Mouse (Mus musculus) midbrain, embryonic 16.5 days (tissue): Measurements from ENCODE around the gene Gm47996. TPM values are rescaled to one million over a fixed set of nuclear protein-coding genes. Genes with fewer than 3 reads are reported as not detected.
"Not testable (repeated sequence)": the region's sequence is repeated elsewhere in the genome, so short reads cannot be mapped to it uniquely, and the experiment has no call there.

Source experiments
- ATAC-seq: fragments of 200-750 bp; cut with Nextera tagmentation; 2 replicates; pipeline ENCODE4 v1.8.0; 2017; ENCODE audit warnings: moderate TSS enrichment
- H3K27ac ChIP-seq: fragments of 300-500 bp; sonication (generic); 2 replicates; pipeline ENCODE4 v1.5.1; 2014; ENCODE audit warnings: mild to moderate bottlenecking, low read length, mixed read lengths
- H3K27me3 ChIP-seq: fragments of 300-500 bp; sonication (generic); 2 replicates; pipeline ENCODE4 v1.6.1; 2014; ENCODE audit warnings: low read depth, low read length, mixed read lengths; ENCODE audit not compliant: control insufficient read depth, insufficient read depth
- H3K36me3 ChIP-seq: fragments of 300-500 bp; sonication (generic); 2 replicates; pipeline ENCODE4 v1.6.1; 2014; ENCODE audit warnings: mild to moderate bottlenecking, low read length, moderate library complexity, mixed read lengths; ENCODE audit not compliant: control insufficient read depth, insufficient read depth
- H3K4me1 ChIP-seq: fragments of 300-500 bp; sonication (generic); 2 replicates; pipeline ENCODE4 v1.6.1; 2014; ENCODE audit warnings: mild to moderate bottlenecking, low read length, mixed read lengths; ENCODE audit not compliant: control insufficient read depth, insufficient read depth
- H3K4me2 ChIP-seq: fragments of 300-500 bp; sonication (generic); 2 replicates; pipeline ENCODE4 v1.6.1; 2014; ENCODE audit warnings: mild to moderate bottlenecking, low read length, mixed read lengths
- H3K4me3 ChIP-seq: fragments of 300-500 bp; sonication (generic); 2 replicates; pipeline ENCODE4 v1.5.1; 2014; ENCODE audit warnings: low read depth, mild to moderate bottlenecking, low read length, moderate library complexity, mixed read lengths
- H3K9ac ChIP-seq: fragments of 300-500 bp; sonication (generic); 2 replicates; pipeline ENCODE4 v1.6.1; 2014; ENCODE audit warnings: low read depth, low read length, mixed read lengths
- H3K9me3 ChIP-seq: fragments of 300-500 bp; sonication (generic); replicated peaks from 2 replicates; pipeline ENCODE4 v1.6.1; 2014; ENCODE audit warnings: mild to moderate bottlenecking, low read length, mixed read lengths; ENCODE audit not compliant: control insufficient read depth, poor library complexity, severe bottlenecking
- WGBS: fragments of 180-500 bp; shearing (Covaris S2); extraction: QIAGEN DNeasy Blood & Tissue Kit; methylation state at CpG from one replicate; pipeline ENCODE4 v1.1.7; 2014; 5-methylcytosine and 5-hydroxymethylcytosine counted together
- polyA plus RNA-seq: library from polyadenylated mRNA; unstranded; fragments of >200 nt; fragmentation: Nextera tagmentation; extraction: Ambion mirVana; gene quantifications from 2 replicates; pipeline ENCODE4 v1.2.1, GENCODE M21; 2015

Gene Gm47996
- polyA plus RNA-seq, 1 experiment from 2014 or later, result not detected

GRCm38 (mm10) chr1:151180167-151180566 is 29.8 kb upstream of the Gm47996 start:
- WGBS, result 65% methylated on average over 2 of the region's 2 CpGs
- Histone ChIP-seq H3K4me2 (no peak overlapping the region), H3K27me3 (no peaks in the 10 kb centered on the region), H3K9ac (no peak overlapping the region), H3K4me3 (no peak overlapping the region), H3K9me3 (no peaks in the 10 kb centered on the region), H3K4me1 (peaks cover 7% of the 10 kb centered on the region), H3K27ac (no peak overlapping the region), H3K36me3 (no peaks in the 10 kb centered on the region)
- ATAC-seq, result no peak

GRCm38 (mm10) chr1:151182266-151182665 is 27.7 kb upstream of the Gm47996 start, which contains the start of gene Gm47985:
Gene Gm47985, plus strand, starts transcription at chr1:151182537.
- WGBS, result no CpG with 5 or more reads among the region's 7 CpGs
- H3K4me2 ChIP-seq, H3K9me3 ChIP-seq, H3K4me1 ChIP-seq, H3K9ac ChIP-seq, ATAC-seq, H3K27me3 ChIP-seq, H3K4me3 ChIP-seq, H3K36me3 ChIP-seq, H3K27ac ChIP-seq: not testable (repeated sequence)

- ATAC-seq, H3K27me3 ChIP-seq, H3K36me3 ChIP-seq, H3K4me2 ChIP-seq, H3K9me3 ChIP-seq, H3K4me1 ChIP-seq, H3K27ac ChIP-seq, H3K4me3 ChIP-seq, H3K9ac ChIP-seq: not testable (repeated sequence)
- WGBS, result 73% methylated on average over 3 of the region's 3 CpGs
Observed at GRCm38 (mm10) chr1:151186186-151186585, 23.7 kb upstream of the Gm47996 start.

- H3K9ac ChIP-seq, H3K27me3 ChIP-seq, H3K4me3 ChIP-seq, H3K9me3 ChIP-seq, H3K4me1 ChIP-seq, H3K27ac ChIP-seq, ATAC-seq, H3K36me3 ChIP-seq, H3K4me2 ChIP-seq: not testable (repeated sequence)
- WGBS, result 89% methylated on average over 4 of the region's 4 CpGs
Observed at GRCm38 (mm10) chr1:151186879-151187424, 23.0 kb upstream of the Gm47996 start.

GRCm38 (mm10) chr1:151188469-151188868 is 21.5 kb upstream of the Gm47996 start:
- ATAC-seq, result no peak

GRCm38 (mm10) chr1:151192075-151192474 is 17.9 kb upstream of the Gm47996 start, which contains the start of gene Gm8947:
Gene Gm8947, plus strand, starts transcription at chr1:151192376.
- H3K4me2 ChIP-seq, H3K4me3 ChIP-seq, H3K9me3 ChIP-seq, ATAC-seq, H3K4me1 ChIP-seq, H3K36me3 ChIP-seq, H3K9ac ChIP-seq, H3K27ac ChIP-seq, H3K27me3 ChIP-seq: not testable (repeated sequence)
- no CpG with 5 or more reads among the region's 7 CpGs for WGBS

More at GRCm38 (mm10) chr1:151188469-151188868, 21.5 kb upstream of the Gm47996 start:
- no peak overlapping the region for H3K9ac ChIP-seq
- WGBS, result 93% methylated on average over 4 of the region's 4 CpGs
- no peaks in the 10 kb centered on the region for H3K4me1 ChIP-seq
- no peak overlapping the region for H3K27ac ChIP-seq
- H3K27me3 ChIP-seq, result no peaks in the 10 kb centered on the region
- no peak overlapping the region for H3K4me2 ChIP-seq
- no peaks in the 10 kb centered on the region for H3K36me3 ChIP-seq
- no peak overlapping the region for H3K4me3 ChIP-seq
- no peaks in the 10 kb centered on the region for H3K9me3 ChIP-seq

GRCm38 (mm10) chr1:151192739-151193138 is 17.2 kb upstream of the Gm47996 start:
- not testable (repeated sequence) for H3K9ac ChIP-seq, ATAC-seq
- 92% methylated on average over 14 of the region's 15 CpGs for WGBS

GRCm38 (mm10) chr1:151195986-151196385 is 13.9 kb upstream of the Gm47996 start:
- not testable (repeated sequence) for H3K27me3 ChIP-seq, H3K4me2 ChIP-seq, H3K4me3 ChIP-seq, H3K36me3 ChIP-seq, H3K27ac ChIP-seq, ATAC-seq, H3K4me1 ChIP-seq, H3K9me3 ChIP-seq, H3K9ac ChIP-seq
- 34% methylated on average over 4 of the region's 4 CpGs for WGBS

More at GRCm38 (mm10) chr1:151192739-151193138, 17.2 kb upstream of the Gm47996 start:
- H3K27me3 ChIP-seq, H3K4me2 ChIP-seq, H3K4me1 ChIP-seq, H3K27ac ChIP-seq, H3K4me3 ChIP-seq, H3K9me3 ChIP-seq, H3K36me3 ChIP-seq: not testable (repeated sequence)

GRCm38 (mm10) chr1:151196690-151197089 is 13.2 kb upstream of the Gm47996 start:
- WGBS, result 69% methylated on average over 3 of the region's 3 CpGs
- not testable (repeated sequence) for H3K27ac ChIP-seq, H3K36me3 ChIP-seq, H3K4me3 ChIP-seq, H3K9ac ChIP-seq, ATAC-seq, H3K4me1 ChIP-seq, H3K27me3 ChIP-seq, H3K4me2 ChIP-seq, H3K9me3 ChIP-seq
